Mouse (Mus musculus) liver, adult 2 months (tissue): ENCODE measurements around the gene Sec24a.

Source experiments
- CTCF ChIP-seq: fragments of 200-500 bp; IDR thresholded peaks from 2 replicates; pipeline ENCODE4 v1.5.1; 2011; ENCODE audit warnings: low read depth, low read length, control low read depth
- POLR2A ChIP-seq: fragments of 200-500 bp; IDR thresholded peaks from 2 replicates; pipeline ENCODE4 v1.6.1; 2011; ENCODE audit warnings: low read length, control low read depth; ENCODE audit not compliant: insufficient read depth; ENCODE audit errors: extremely low read depth

GRCm38 (mm10) chr11:51777478-51777877 is 14.0 kb upstream of the Sec24a start:
- no peak for TF ChIP-seq CTCF
- no peak for TF ChIP-seq POLR2A
